ENCODE assay signal across 16 mouse cellular contexts in the genomic region with DNA sequence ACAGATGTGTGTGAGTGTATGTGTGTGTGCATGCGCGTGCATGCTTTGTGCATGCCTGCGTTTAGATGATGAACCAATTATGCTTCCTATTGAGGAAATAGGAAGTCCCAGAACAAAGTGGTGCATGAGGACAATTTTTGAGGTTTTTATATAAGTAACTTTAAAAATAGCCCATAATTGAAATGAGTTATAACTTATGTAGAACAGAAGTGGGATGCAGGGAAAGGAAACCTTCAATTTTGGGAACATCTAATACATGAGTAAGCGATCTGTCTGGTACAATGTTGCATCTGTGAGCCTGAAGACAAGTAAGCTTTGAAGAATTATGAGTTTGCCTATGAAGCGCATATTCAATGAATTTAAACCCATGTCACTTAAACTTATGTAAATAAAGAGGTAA.
"Had no signal": no experiment of that assay in that cellular context is flagged by ENCODE, and none has a peak within 500 bp of the region (broad histone marks: within the 10 kb centered on the region; RNA-seq: fewer than 3 reads in every experiment).

No protein-coding gene starts in this region.

- H3K4me3 ChIP-seq: neural tube, embryonic 13.5 days; neural tube, embryonic 15.5 days; stomach, embryonic 15.5 days had no signal

- H3K27me3 ChIP-seq: neural tube, embryonic 13.5 days; neural tube, embryonic 15.5 days; stomach, embryonic 15.5 days had no signal

- H3K4me1 ChIP-seq: neural tube, embryonic 13.5 days; neural tube, embryonic 15.5 days; stomach, embryonic 15.5 days had no signal

- H3K36me3 ChIP-seq: neural tube, embryonic 13.5 days; neural tube, embryonic 15.5 days; stomach, embryonic 15.5 days had no signal

- H3K9ac ChIP-seq: neural tube, embryonic 13.5 days; neural tube, embryonic 15.5 days; stomach, embryonic 15.5 days had no signal

- DNase-seq: retina, postnatal 1 day; right cerebral cortex, adult 18-20 months; right cerebral cortex, postnatal 14 days; right cerebral cortex, postnatal 25 days; right cerebral cortex, postnatal 4 days; spleen, adult 18-20 months; thymus, adult 18-20 months; thymus, adult 2 months; thymus, postnatal 14 days; thymus, postnatal 25 days; thymus, postnatal 36 days; thymus, postnatal 4 days had no signal

- H3K9me3 ChIP-seq: neural tube, embryonic 13.5 days; neural tube, embryonic 15.5 days; stomach, embryonic 15.5 days had no signal

- H3K4me2 ChIP-seq: neural tube, embryonic 13.5 days; neural tube, embryonic 15.5 days; stomach, embryonic 15.5 days had no signal

- H3K27ac ChIP-seq: neural tube, embryonic 13.5 days; neural tube, embryonic 15.5 days; stomach, embryonic 15.5 days; stomach, postnatal 0 days had no signal
